23 mouse cellular contexts compared by ENCODE assay signal in genomic region chr1:151153056-151153652, GRCm38 (mm10). TPM values are rescaled to one million over a fixed set of nuclear protein-coding genes. Genes with fewer than 3 reads are reported as not detected.
A peak's percentile ranks its signal among the peaks of the same experiment; 100 is the strongest.
DNase-seq lines count a peak whose midpoint lies in the region; TF ChIP-seq lines count a peak whose summit lies in the region.
"Had no signal": no experiment of that assay in that cellular context is flagged by ENCODE, and none has a peak within 500 bp of the region (broad histone marks: within the 10 kb centered on the region; RNA-seq: fewer than 3 reads in every experiment).

No protein-coding gene starts in this region.

- peak overlapping the region; percentile 45 for H3K9ac ChIP-seq in liver, adult 2 months (ENCODE audit: low read depth, low read length)
- H3K9ac ChIP-seq: embryonic facial prominence, embryonic 12.5 days; forebrain, postnatal 0 days; limb, embryonic 12.5 days had no signal

- 16% methylated on average over 6 of the region's 6 CpGs for WGBS in liver, adult 2 months

- no peaks in the 10 kb centered on the region for H3K36me3 ChIP-seq in liver, adult 2 months (ENCODE audit: control insufficient read depth, insufficient read depth, low read length)
- H3K36me3 ChIP-seq: embryonic facial prominence, embryonic 12.5 days; limb, embryonic 12.5 days had no signal

- no peak overlapping the region for H3K4me3 ChIP-seq in liver, adult 2 months (ENCODE audit: insufficient read depth, low read depth, low read length)
- H3K4me3 ChIP-seq: embryonic facial prominence, embryonic 12.5 days; left cerebral cortex, adult 2 months; limb, embryonic 12.5 days; megakaryocyte, embryonic 14.5 days had no signal

- peaks cover 20% of the 10 kb centered on the region for H3K4me1 ChIP-seq in liver, adult 2 months (ENCODE audit: control insufficient read depth, insufficient read depth, low read length)
- H3K4me1 ChIP-seq: embryonic facial prominence, embryonic 12.5 days; limb, embryonic 12.5 days; megakaryocyte, embryonic 14.5 days had no signal

- intact Hi-C loops in heart, postnatal 25 days (cut with DNase I): no loop called here

- peak; percentile 46 to 69 for DNase-seq in heart, adult 18-20 months
- DNase-seq in heart, postnatal 25 days (ENCODE audit: low spot score): no peak
- DNase-seq in liver, adult 2 months (ENCODE audit: extremely low read depth, low read depth, low spot score): peak; percentile 97
- DNase-seq in liver: no peak
- DNase-seq in heart, postnatal 4 days: peak; percentile 20
- DNase-seq in lung, adult 18-20 months: no peak
- DNase-seq in adrenal gland, postnatal 25 days: no peak
- no peak for DNase-seq in spleen, adult 12 weeks (ENCODE audit: low spot score)
- DNase-seq: cerebellum, adult 11 months; forebrain, postnatal 0 days; right cerebral cortex, postnatal 25 days; thymus, adult 18-20 months had no signal

- H3K27me3 ChIP-seq in liver, adult 2 months (ENCODE audit: control insufficient read depth, insufficient read depth, low read length): no peaks in the 10 kb centered on the region
- H3K27me3 ChIP-seq: embryonic facial prominence, embryonic 12.5 days; limb, embryonic 12.5 days; megakaryocyte, embryonic 14.5 days had no signal

- TF ChIP-seq POLR2A in liver, adult 2 months (IDR thresholded peaks at IDR 0.05; ENCODE audit: extremely low read depth, insufficient read depth, low read length): no peak

- peak overlapping the region; percentile 90 for H3K27ac ChIP-seq in liver, adult 2 months (replicated peaks; ENCODE audit: insufficient read depth, low read depth, low read length)
- H3K27ac ChIP-seq: embryonic facial prominence, embryonic 12.5 days; left cerebral cortex, adult 2 months; limb, embryonic 12.5 days had no signal

- H3K79me2 ChIP-seq in liver, adult 2 months (ENCODE audit: control insufficient read depth, insufficient read depth, low read length): no peaks in the 10 kb centered on the region; the same call in 1 of the 2 replicates

- TF ChIP-seq CTCF in liver, adult 2 months (IDR thresholded peaks at IDR 0.05; ENCODE audit: low read depth, low read length): no peak

RNA-seq across cellular contexts. Expression of gene Gm47985, which starts 29.2 kb away (rescaled TPM):
- 1 to 10 TPM; 1.0 to 1.1 TPM for total RNA-seq in heart, adult 18-20 months (2021)
- total RNA-seq in heart, postnatal 25 days (2021): 1 to 10 TPM in 1 of 2 experiments, under 1 TPM in 1; 0.26 to 1.1 TPM
- total RNA-seq in liver, adult 2 months (2014; rRNA removed): not detected in 2 replicates
- not detected in 2 replicates for polyA plus RNA-seq in liver, adult 2 months (2012; rRNA removed)
- under 1 TPM in 1 of 2 experiments, not detected in 1; 0.29 TPM for total RNA-seq in heart, postnatal 4 days (2021)
- not detected in 2 replicates for total RNA-seq in adrenal gland, postnatal 25 days (2021)
- total RNA-seq: forebrain, postnatal 0 days; hematopoietic stem cell, adult 5-6 weeks; left cerebral cortex, adult 2 months had no signal
- polyA plus RNA-seq: forebrain, postnatal 0 days; midbrain, embryonic 16.5 days had no signal

RNA-seq across cellular contexts. Expression of gene Gm8947, which starts 39.0 kb away (rescaled TPM):
- not detected for total RNA-seq in heart, adult 18-20 months (2021)
- not detected for total RNA-seq in heart, postnatal 25 days (2021)
- not detected in 2 replicates for total RNA-seq in liver, adult 2 months (2014; rRNA removed)
- polyA plus RNA-seq in liver, adult 2 months (2012; rRNA removed): not detected in 2 replicates
- total RNA-seq in heart, postnatal 4 days (2021): under 1 TPM in 1 of 2 experiments, not detected in 1; 0.17 TPM
- not detected in 2 replicates for total RNA-seq in adrenal gland, postnatal 25 days (2021)
- total RNA-seq: common myeloid progenitor, adult 5-6 weeks; forebrain, postnatal 0 days; hematopoietic stem cell, adult 5-6 weeks; layer of hippocampus, adult 8-10 months; left cerebral cortex, adult 2 months had no signal
- polyA plus RNA-seq: forebrain, postnatal 0 days; limb, embryonic 12.5 days; lung, embryonic 16.5 days; midbrain, embryonic 16.5 days had no signal

RNA-seq across cellular contexts. Expression of gene Gm47995, which starts 45.1 kb away (rescaled TPM):
- not detected for total RNA-seq in heart, adult 18-20 months (2021)
- not detected for total RNA-seq in heart, postnatal 25 days (2021)
- total RNA-seq in liver, adult 2 months (2014; rRNA removed): not detected in 2 replicates
- polyA plus RNA-seq in liver, adult 2 months (2012; rRNA removed): not detected in 2 replicates
- not detected for total RNA-seq in heart, postnatal 4 days (2021)
- not detected in 2 replicates for total RNA-seq in adrenal gland, postnatal 25 days (2021)
- total RNA-seq: common myeloid progenitor, adult 5-6 weeks; forebrain, postnatal 0 days; gastrocnemius, adult 8-10 months; hematopoietic stem cell, adult 5-6 weeks; layer of hippocampus, adult 8-10 months; left cerebral cortex, adult 2 months had no signal
- polyA plus RNA-seq: embryonic facial prominence, embryonic 12.5 days; forebrain, postnatal 0 days; limb, embryonic 12.5 days; lung, embryonic 16.5 days; midbrain, embryonic 16.5 days; neural tube, embryonic 11.5 days had no signal

RNA-seq across cellular contexts. Expression of gene 3110040M04Rik, which starts 50.8 kb away (rescaled TPM):
- total RNA-seq in heart, adult 18-20 months (2021): not detected
- total RNA-seq in heart, postnatal 25 days (2021): not detected
- total RNA-seq in liver, adult 2 months (2014; rRNA removed): not detected in 2 replicates
- polyA plus RNA-seq in liver, adult 2 months (2012; rRNA removed): not detected in 2 replicates
- total RNA-seq in heart, postnatal 4 days (2021): not detected
- not detected in 2 replicates for total RNA-seq in adrenal gland, postnatal 25 days (2021)
- total RNA-seq: common myeloid progenitor, adult 5-6 weeks; forebrain, postnatal 0 days; gastrocnemius, adult 8-10 months; hematopoietic stem cell, adult 5-6 weeks; layer of hippocampus, adult 8-10 months; left cerebral cortex, adult 2 months had no signal
- polyA plus RNA-seq: embryonic facial prominence, embryonic 12.5 days; forebrain, postnatal 0 days; limb, embryonic 12.5 days; lung, embryonic 16.5 days; midbrain, embryonic 16.5 days had no signal

RNA-seq across cellular contexts. Expression of gene Gm47996, which starts 56.8 kb away (rescaled TPM):
- not detected for total RNA-seq in heart, adult 18-20 months (2021)
- not detected for total RNA-seq in heart, postnatal 25 days (2021)
- not detected in 2 replicates for total RNA-seq in liver, adult 2 months (2014; rRNA removed)
- not detected in 2 replicates for polyA plus RNA-seq in liver, adult 2 months (2012; rRNA removed)
- total RNA-seq in heart, postnatal 4 days (2021): not detected
- not detected in 2 replicates for total RNA-seq in adrenal gland, postnatal 25 days (2021)
- total RNA-seq: forebrain, postnatal 0 days; layer of hippocampus, adult 8-10 months; left cerebral cortex, adult 2 months had no signal
- polyA plus RNA-seq: embryonic facial prominence, embryonic 12.5 days; forebrain, postnatal 0 days; limb, embryonic 12.5 days; lung, embryonic 16.5 days; midbrain, embryonic 16.5 days; neural tube, embryonic 11.5 days had no signal

Comparison
In these comparisons a context has a peak if more than half of its experiments do, and no peak if none do; other contexts are left out.
1. DNase-seq: peak in heart, adult 18-20 months (2 of 2), liver, adult 2 months (single experiment) and heart, postnatal 4 days (single experiment); none in heart, postnatal 25 days (single experiment), liver (single experiment), lung, adult 18-20 months (0 of 2), adrenal gland, postnatal 25 days (single experiment) and spleen, adult 12 weeks (single experiment).